Mouse (Mus musculus) midbrain, postnatal 0 days (tissue): ENCODE results near the gene Tbccd1. TPM values are rescaled to one million over a fixed set of nuclear protein-coding genes. Genes with fewer than 3 reads are reported as not detected.
A peak's percentile ranks its signal among the peaks of the same experiment; 100 is the strongest.
"Not testable (repeated sequence)": the region's sequence is repeated elsewhere in the genome, so short reads cannot be mapped to it uniquely, and the experiment has no call there.

ENCODE experiments used
- ATAC-seq: fragments of 200-750 bp; cut with Nextera tagmentation; 2 replicates; pipeline ENCODE4 v1.8.0; 2017; ENCODE audit warnings: moderate number of reproducible peaks, mild to moderate bottlenecking, moderate TSS enrichment, moderate library complexity; ENCODE audit not compliant: low FRiP score
- DNase-seq: peaks from one replicate; pipeline ENCODE4 v3.0.0-alpha.2; 2015; ENCODE audit warnings: low spot score
- H3K27ac ChIP-seq: fragments of 300-500 bp; sonication (generic); 2 replicates; pipeline ENCODE4 v1.5.1; 2014; ENCODE audit warnings: low read depth, mild to moderate bottlenecking, low read length, mixed read lengths
- H3K27me3 ChIP-seq: fragments of 300-500 bp; sonication (generic); 2 replicates; pipeline ENCODE4 v1.6.1; 2014; ENCODE audit warnings: low read length, control low read depth, mixed read lengths; ENCODE audit not compliant: insufficient read depth
- H3K36me3 ChIP-seq: fragments of 300-500 bp; sonication (generic); 2 replicates; pipeline ENCODE4 v1.6.1; 2014; ENCODE audit warnings: low read length, control low read depth, mixed read lengths; ENCODE audit not compliant: insufficient read depth
- H3K4me1 ChIP-seq: fragments of 300-500 bp; sonication (generic); 2 replicates; pipeline ENCODE4 v1.6.1; 2014; ENCODE audit warnings: mild to moderate bottlenecking, control low read depth, antibody characterized with exemption, low read length, mixed read lengths; ENCODE audit not compliant: insufficient read depth
- H3K4me2 ChIP-seq: fragments of 300-500 bp; sonication (generic); 2 replicates; pipeline ENCODE4 v1.6.1; 2014; ENCODE audit warnings: low read depth, mild to moderate bottlenecking, low read length, mixed read lengths; ENCODE audit not compliant: poor library complexity, severe bottlenecking
- H3K4me3 ChIP-seq: fragments of 300-500 bp; sonication (generic); 2 replicates; pipeline ENCODE4 v1.5.1; 2014; ENCODE audit warnings: low read depth, mild to moderate bottlenecking, low read length, moderate library complexity
- H3K9ac ChIP-seq: fragments of 300-500 bp; sonication (generic); replicated peaks from 2 replicates; pipeline ENCODE4 v1.6.1; 2014; ENCODE audit warnings: mild to moderate bottlenecking, low read length, moderate library complexity, mixed read lengths; ENCODE audit not compliant: poor library complexity, severe bottlenecking
- H3K9me3 ChIP-seq: fragments of 300-500 bp; sonication (generic); 2 replicates; pipeline ENCODE4 v1.6.1; 2016; ENCODE audit warnings: low read length, control low read depth
- CTCF ChIP-seq: IDR thresholded peaks from 2 replicates; pipeline ENCODE4 v1.5.1; 2016; ENCODE audit warnings: antibody characterized with exemption, mild to moderate bottlenecking
- WGBS: fragments of 180-500 bp; shearing (Covaris S2); extraction: QIAGEN DNeasy Blood & Tissue Kit; methylation state at CpG from one replicate; pipeline ENCODE4 v1.1.7; 2014; 5-methylcytosine and 5-hydroxymethylcytosine counted together
- polyA plus RNA-seq: library from polyadenylated mRNA; unstranded; fragments of >200 nt; fragmentation: Nextera tagmentation; extraction: Ambion mirVana; gene quantifications from 2 replicates; pipeline ENCODE4 v1.2.1, GENCODE M21; 2015
- total RNA-seq: library from RNA; depleted of rRNA; stranded (reverse); fragments of >200 nt; gene quantifications from 2 replicates; pipeline ENCODE4 v1.2.3, GENCODE M21; 2014

Tbccd1 gene
- total and polyA plus RNA-seq, 2 experiments from 2014 or later: 15.9 to 19.1 TPM

GRCm38 (mm10) chr16:22791235-22791634 lies 66.2 kb downstream of the Tbccd1 start:
- no peak overlapping the region for H3K4me2 ChIP-seq
- no peak overlapping the region for H3K9ac ChIP-seq
- H3K27me3 ChIP-seq: peaks cover under 1% of the 10 kb centered on the region; the same call in 1 of the 2 replicates
- 12% methylated on average over 2 of the region's 2 CpGs for WGBS
- TF ChIP-seq CTCF: no peak
- no peaks in the 10 kb centered on the region for H3K4me1 ChIP-seq
- H3K9me3 ChIP-seq: no peaks in the 10 kb centered on the region
- no peak overlapping the region for H3K27ac ChIP-seq
- peak; percentile 2 for DNase-seq
- H3K36me3 ChIP-seq: no peaks in the 10 kb centered on the region
- no peak overlapping the region for H3K4me3 ChIP-seq
- no peak for ATAC-seq

DNA sequence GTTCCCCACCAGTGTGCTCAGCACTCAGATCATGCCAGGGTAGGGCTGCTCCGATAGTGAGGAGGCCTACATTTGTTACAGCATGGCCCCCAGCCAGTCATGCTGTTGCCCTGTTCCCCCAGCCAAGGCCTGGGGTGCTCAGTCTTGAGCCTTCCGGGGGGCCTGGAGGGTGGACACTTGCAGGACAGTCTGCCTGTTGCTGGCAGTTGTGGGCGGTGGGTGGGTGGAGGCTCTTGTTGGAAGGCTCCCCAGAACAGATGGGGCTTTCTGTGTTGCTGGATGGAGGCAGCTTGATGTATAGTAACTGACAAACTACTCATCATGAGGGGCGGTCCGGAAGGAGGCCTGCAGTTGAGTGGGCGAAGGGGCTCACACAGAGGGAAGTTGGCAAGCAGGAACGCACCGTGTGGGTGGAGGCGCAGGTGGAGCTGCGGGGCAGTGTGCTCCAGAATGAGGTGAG lies 67.5 kb downstream of the Tbccd1 start:
- Histone ChIP-seq H3K4me3 (no peak overlapping the region), H3K4me1 (no peaks in the 10 kb centered on the region), H3K9me3 (no peaks in the 10 kb centered on the region), H3K27ac (no peak overlapping the region), H3K9ac (no peak overlapping the region), H3K36me3 (no peaks in the 10 kb centered on the region), H3K4me2 (no peak overlapping the region), H3K27me3 (no peaks in the 10 kb centered on the region)
- no peak for ATAC-seq
- DNase-seq: peak; percentile 70
- 68% methylated on average over 10 of the region's 10 CpGs for WGBS
- no peak for TF ChIP-seq CTCF

- Histone ChIP-seq H3K36me3 (no peaks in the 10 kb centered on the region), H3K27ac (no peak overlapping the region), H3K4me1 (no peaks in the 10 kb centered on the region), H3K4me2 (no peak overlapping the region), H3K27me3 (no peaks in the 10 kb centered on the region), H3K4me3 (no peak overlapping the region), H3K9me3 (no peaks in the 10 kb centered on the region), H3K9ac (no peak overlapping the region)
- DNase-seq (no peak), ATAC-seq (no peak)
- no peak for TF ChIP-seq CTCF
- 82% methylated on average over 5 of the region's 5 CpGs for WGBS
Measured at GRCm38 (mm10) chr16:22782686-22783085, 74.8 kb downstream of the Tbccd1 start.

DNA sequence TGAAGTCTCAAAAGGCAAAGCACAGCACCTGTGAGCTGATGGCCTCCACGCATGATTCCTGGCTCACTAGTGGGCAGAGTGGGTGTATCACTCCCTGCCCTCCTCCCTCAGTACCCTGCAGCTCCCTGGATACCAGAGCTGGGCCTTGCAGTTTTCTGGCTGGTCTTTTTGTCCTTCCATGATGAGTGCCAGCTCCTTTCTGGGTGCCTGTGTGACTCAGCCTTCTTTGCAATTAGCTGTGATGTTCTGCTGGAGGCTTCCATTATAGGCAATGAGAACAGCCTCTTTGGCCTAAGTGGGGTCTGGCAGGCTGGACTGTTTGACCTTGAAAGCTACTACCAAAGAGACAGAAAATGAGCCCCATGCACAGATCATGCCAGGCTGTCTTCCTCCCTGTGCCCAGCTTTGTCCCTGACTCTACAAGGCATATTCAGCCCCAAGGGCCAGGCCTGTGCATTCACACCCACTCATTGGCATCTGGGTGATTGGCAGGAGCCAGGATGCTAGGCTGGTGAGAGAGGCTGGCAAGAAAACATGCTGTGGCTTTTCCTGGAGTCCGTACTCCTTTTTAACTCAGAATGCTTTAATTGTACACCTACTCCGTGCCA lies 78.1 kb downstream of the Tbccd1 start:
- DNase-seq (no peak), ATAC-seq (no peak)
- no peak for TF ChIP-seq CTCF
- Histone ChIP-seq H3K9ac (no peak overlapping the region), H3K27me3 (no peaks in the 10 kb centered on the region), H3K9me3 (no peaks in the 10 kb centered on the region), H3K4me1 (no peaks in the 10 kb centered on the region), H3K4me2 (no peak overlapping the region), H3K36me3 (no peaks in the 10 kb centered on the region), H3K27ac (no peak overlapping the region), H3K4me3 (no peak overlapping the region)
- WGBS: 87% methylated on average over 3 of the region's 3 CpGs

GRCm38 (mm10) chr16:22778296-22778695 lies 79.2 kb downstream of the Tbccd1 start:
- 91% methylated on average over 12 of the region's 12 CpGs for WGBS

GRCm38 (mm10) chr16:22775471-22775985 lies 81.9 kb downstream of the Tbccd1 start:
- no peak for DNase-seq
- WGBS: 71% methylated on average over 5 of the region's 5 CpGs
- Histone ChIP-seq H3K36me3 (no peaks in the 10 kb centered on the region), H3K9ac (no peak overlapping the region), H3K4me1 (no peaks in the 10 kb centered on the region), H3K4me3 (no peak overlapping the region), H3K27me3 (no peaks in the 10 kb centered on the region), H3K4me2 (no peak overlapping the region), H3K9me3 (no peaks in the 10 kb centered on the region), H3K27ac (no peak overlapping the region)
- ATAC-seq: no peak
- no peak for TF ChIP-seq CTCF

More at GRCm38 (mm10) chr16:22778296-22778695, 79.2 kb downstream of the Tbccd1 start:
- not testable (repeated sequence) for H3K4me3 ChIP-seq, H3K36me3 ChIP-seq, DNase-seq, H3K9me3 ChIP-seq, ATAC-seq, H3K9ac ChIP-seq, H3K27me3 ChIP-seq, H3K27ac ChIP-seq, H3K4me2 ChIP-seq, H3K4me1 ChIP-seq
